Mouse (Mus musculus) stomach, postnatal 0 days (tissue): ENCODE measurements at regions not wholly inside any gene's neighbourhood (a gene's known extent, or its start where the extent isn't known, plus 50 kb on each side); places are given as distances from the start of the nearest gene placed in this dataset.
A peak's percentile ranks its signal among the peaks of the same experiment; 100 is the strongest.

ENCODE experiments used
- ATAC-seq: fragments of 200-750 bp; cut with Nextera tagmentation; 2 replicates; pipeline ENCODE4 v1.8.0; 2017; ENCODE audit not compliant: low FRiP score, low TSS enrichment
- DNase-seq: peaks from one replicate; pipeline ENCODE4 v3.0.0-alpha.2; 2016; ENCODE audit warnings: low spot score
- H3K27ac ChIP-seq: fragments of 300-500 bp; sonication (generic); replicated peaks from 2 replicates; pipeline ENCODE4 v1.5.1; 2014; ENCODE audit warnings: mild to moderate bottlenecking, control low read depth
- H3K27me3 ChIP-seq: fragments of 300-500 bp; sonication (generic); 2 replicates; pipeline ENCODE4 v1.6.1; 2014; ENCODE audit warnings: low read length; ENCODE audit not compliant: control insufficient read depth, insufficient read depth
- H3K36me3 ChIP-seq: fragments of 300-500 bp; sonication (generic); 2 replicates; pipeline ENCODE4 v1.6.1; 2014; ENCODE audit warnings: low read length, mixed read lengths; ENCODE audit not compliant: control insufficient read depth, insufficient read depth
- H3K4me1 ChIP-seq: fragments of 300-500 bp; sonication (generic); replicated peaks from 2 replicates; pipeline ENCODE4 v1.6.1; 2014; ENCODE audit warnings: antibody characterized with exemption; ENCODE audit not compliant: control insufficient read depth, insufficient read depth
- H3K4me2 ChIP-seq: fragments of 300-500 bp; sonication (generic); replicated peaks from 2 replicates; pipeline ENCODE4 v1.6.1; 2014; ENCODE audit warnings: low read depth, mild to moderate bottlenecking, control low read depth, moderate library complexity
- H3K4me3 ChIP-seq: fragments of 300-500 bp; sonication (generic); 2 replicates; pipeline ENCODE4 v1.5.1; 2014; ENCODE audit warnings: low read depth, low read length, control low read depth
- H3K9ac ChIP-seq: fragments of 300-500 bp; sonication (generic); 2 replicates; pipeline ENCODE4 v1.6.1; 2014; ENCODE audit warnings: mild to moderate bottlenecking, low read length, control low read depth, mixed read lengths
- H3K9me3 ChIP-seq: fragments of 300-500 bp; sonication (generic); 2 replicates; pipeline ENCODE4 v1.6.1; 2016; ENCODE audit warnings: low read length; ENCODE audit not compliant: control insufficient read depth
- CTCF ChIP-seq: IDR thresholded peaks from 2 replicates; pipeline ENCODE4 v1.5.1; 2016; ENCODE audit warnings: antibody characterized with exemption, low read depth, mild to moderate bottlenecking, moderate library complexity
- EP300 ChIP-seq: optimal IDR thresholded peaks from 2 replicates; pipeline ENCODE3; 2016; ENCODE audit warnings: antibody characterized with exemption
- WGBS: fragments of 180-500 bp; shearing (Covaris S2); extraction: QIAGEN DNeasy Blood & Tissue Kit; methylation state at CpG from one replicate; pipeline ENCODE4 v1.1.7; 2014; 5-methylcytosine and 5-hydroxymethylcytosine counted together

- H3K4me1 ChIP-seq = no peaks in the 10 kb centered on the region
- H3K4me3 ChIP-seq = no peak overlapping the region
- H3K27ac ChIP-seq = no peak overlapping the region
- ATAC-seq = no peak
- no peak overlapping the region for H3K9ac ChIP-seq
- 54% methylated on average over 5 of the region's 5 CpGs for WGBS
- no peak overlapping the region for H3K4me2 ChIP-seq
- H3K27me3 ChIP-seq = no peaks in the 10 kb centered on the region
- DNase-seq = no peak
- no peaks in the 10 kb centered on the region for H3K36me3 ChIP-seq
- no peaks in the 10 kb centered on the region for H3K9me3 ChIP-seq
- TF ChIP-seq EP300 (no peak), CTCF (no peak)
These were observed 417.1 kb downstream of the Tbc1d22a start for GRCm38 (mm10) chr15:86631376-86631775.

- Histone ChIP-seq H3K9me3 (no peaks in the 10 kb centered on the region), H3K4me2 (no peak overlapping the region), H3K9ac (no peak overlapping the region), H3K4me3 (no peak overlapping the region), H3K4me1 (no peaks in the 10 kb centered on the region), H3K36me3 (no peaks in the 10 kb centered on the region), H3K27me3 (no peaks in the 10 kb centered on the region), H3K27ac (no peak overlapping the region)
- TF ChIP-seq CTCF (no peak), EP300 (no peak)
- 42% methylated on average over 9 of the region's 9 CpGs for WGBS
- DNase-seq (no peak), ATAC-seq (no peak)
These were observed 431.0 kb downstream of the Tbc1d22a start for GRCm38 (mm10) chr15:86645244-86645643.

GRCm38 (mm10) chr15:86648131-86648530 is 433.9 kb downstream of the Tbc1d22a start:
- Histone ChIP-seq H3K27ac (no peak overlapping the region), H3K27me3 (no peaks in the 10 kb centered on the region), H3K36me3 (no peaks in the 10 kb centered on the region), H3K4me2 (no peak overlapping the region), H3K9me3 (no peaks in the 10 kb centered on the region), H3K4me1 (no peaks in the 10 kb centered on the region), H3K9ac (no peak overlapping the region), H3K4me3 (no peak overlapping the region)
- ATAC-seq = no peak
- 56% methylated on average over 3 of the region's 3 CpGs for WGBS
- DNase-seq = no peak
- TF ChIP-seq CTCF = no peak
- TF ChIP-seq EP300 = no peak

GRCm38 (mm10) chr15:86673096-86673520 is 458.8 kb downstream of the Tbc1d22a start:
- TF ChIP-seq EP300 (no peak), CTCF (no peak)
- WGBS = 29% methylated on average over 9 of the region's 9 CpGs
- Histone ChIP-seq H3K27me3 (no peaks in the 10 kb centered on the region), H3K27ac (no peak overlapping the region), H3K36me3 (no peaks in the 10 kb centered on the region), H3K4me1 (no peaks in the 10 kb centered on the region), H3K9me3 (no peaks in the 10 kb centered on the region), H3K4me3 (no peak overlapping the region), H3K9ac (no peak overlapping the region), H3K4me2 (no peak overlapping the region)
- ATAC-seq = no peak
- DNase-seq = peak; percentile 17

GRCm38 (mm10) chr15:86677016-86677415 is 462.8 kb downstream of the Tbc1d22a start:
- no peaks in the 10 kb centered on the region for H3K9me3 ChIP-seq
- DNase-seq = no peak
- H3K27ac ChIP-seq = no peak overlapping the region
- 77% methylated on average over 7 of the region's 7 CpGs for WGBS
- no peaks in the 10 kb centered on the region for H3K36me3 ChIP-seq
- no peak for TF ChIP-seq EP300
- no peak for TF ChIP-seq CTCF
- no peak overlapping the region for H3K9ac ChIP-seq
- no peak overlapping the region for H3K4me2 ChIP-seq
- H3K4me1 ChIP-seq = no peaks in the 10 kb centered on the region
- no peaks in the 10 kb centered on the region for H3K27me3 ChIP-seq
- H3K4me3 ChIP-seq = no peak overlapping the region
- no peak for ATAC-seq

GRCm38 (mm10) chr15:86683081-86683480 is 468.8 kb downstream of the Tbc1d22a start:
- no peak for TF ChIP-seq CTCF
- TF ChIP-seq EP300 = no peak
- ATAC-seq = no peak
- H3K9me3 ChIP-seq = no peaks in the 10 kb centered on the region
- 93% methylated on average over 12 of the region's 12 CpGs for WGBS
- H3K4me2 ChIP-seq = no peak overlapping the region
- DNase-seq = no peak
- H3K9ac ChIP-seq = no peak overlapping the region
- no peak overlapping the region for H3K4me3 ChIP-seq
- H3K36me3 ChIP-seq = no peaks in the 10 kb centered on the region
- H3K4me1 ChIP-seq = no peaks in the 10 kb centered on the region
- no peaks in the 10 kb centered on the region for H3K27me3 ChIP-seq
- H3K27ac ChIP-seq = no peak overlapping the region
